Mouse (Mus musculus): ENCODE measurements at regions not wholly inside any gene's neighbourhood (a gene's known extent, or its start where the extent isn't known, plus 50 kb on each side); places are given as distances from the start of the nearest gene placed in this dataset.

- no peak for DNase-seq
Measured at GRCm38 (mm10) chr5:95864252-95864651, 88.5 kb downstream of the E330014E10Rik start.

- DNase-seq: no peak
Measured at GRCm38 (mm10) chr5:95864725-95865492, 89.1 kb downstream of the E330014E10Rik start.

GRCm38 (mm10) chr5:95865516-95865915 is 89.7 kb downstream of the E330014E10Rik start:
- DNase-seq: no peak

- DNase-seq: no peak
Measured at GRCm38 (mm10) chr5:95866848-95867495, 89.8 kb upstream of the Cxcl13 start.

GRCm38 (mm10) chr5:95870336-95870845 is 86.4 kb upstream of the Cxcl13 start:
- no peak for DNase-seq

GRCm38 (mm10) chr5:95874969-95875368 is 81.8 kb upstream of the Cxcl13 start:
- DNase-seq: no peak

GRCm38 (mm10) chr5:95880914-95881313 is 75.8 kb upstream of the Cxcl13 start:
- peak; percentile 2 for DNase-seq

Measured in cerebellum, adult 11-12 months (tissue).